Mouse (Mus musculus) limb, embryonic 10.5 days (tissue): ENCODE data around the gene Btbd11. TPM values are rescaled to one million over a fixed set of nuclear protein-coding genes. Genes with fewer than 3 reads are reported as not detected.
"Not testable (repeated sequence)": the region's sequence is repeated elsewhere in the genome, so short reads cannot be mapped to it uniquely, and the experiment has no call there.

Source experiments
- DNase-seq: peaks from one replicate; pipeline ENCODE4 v3.0.0-alpha.2; 2017; ENCODE audit warnings: low spot score
- H3K27ac ChIP-seq: fragments of 300-500 bp; sonication (generic); 2 replicates; pipeline ENCODE4 v1.5.1; 2016; ENCODE audit warnings: mild to moderate bottlenecking
- H3K27me3 ChIP-seq: fragments of 300-500 bp; sonication (generic); 2 replicates; pipeline ENCODE4 v1.6.1; 2016; ENCODE audit warnings: low read depth, mild to moderate bottlenecking; ENCODE audit not compliant: poor library complexity, severe bottlenecking
- H3K36me3 ChIP-seq: fragments of 300-500 bp; sonication (generic); 2 replicates; pipeline ENCODE4 v1.6.1; 2016; ENCODE audit warnings: mild to moderate bottlenecking, moderate library complexity
- H3K4me1 ChIP-seq: fragments of 300-500 bp; sonication (generic); 2 replicates; pipeline ENCODE4 v1.6.1; 2016
- H3K4me3 ChIP-seq: fragments of 300-500 bp; sonication (generic); 2 replicates; pipeline ENCODE4 v1.5.1; 2016; ENCODE audit warnings: mild to moderate bottlenecking, moderate library complexity
- H3K9me3 ChIP-seq: fragments of 300-500 bp; sonication (generic); replicated peaks from 2 replicates; pipeline ENCODE4 v1.6.1; 2016; ENCODE audit warnings: mild to moderate bottlenecking
- WGBS: fragments of 180-500 bp; shearing (Covaris S2); methylation state at CpG from one replicate; pipeline ENCODE4 v1.1.7; 2016; 5-methylcytosine and 5-hydroxymethylcytosine counted together
- polyA plus RNA-seq: library from polyadenylated mRNA; unstranded; fragments of >200 nt; fragmentation: Nextera tagmentation; extraction: Ambion mirVana; gene quantifications from 2 replicates; pipeline ENCODE4 v1.2.1, GENCODE M21; 2016

The Btbd11 gene
- polyA plus RNA-seq, 1 experiment from 2014 or later: 7.4 TPM

DNA sequence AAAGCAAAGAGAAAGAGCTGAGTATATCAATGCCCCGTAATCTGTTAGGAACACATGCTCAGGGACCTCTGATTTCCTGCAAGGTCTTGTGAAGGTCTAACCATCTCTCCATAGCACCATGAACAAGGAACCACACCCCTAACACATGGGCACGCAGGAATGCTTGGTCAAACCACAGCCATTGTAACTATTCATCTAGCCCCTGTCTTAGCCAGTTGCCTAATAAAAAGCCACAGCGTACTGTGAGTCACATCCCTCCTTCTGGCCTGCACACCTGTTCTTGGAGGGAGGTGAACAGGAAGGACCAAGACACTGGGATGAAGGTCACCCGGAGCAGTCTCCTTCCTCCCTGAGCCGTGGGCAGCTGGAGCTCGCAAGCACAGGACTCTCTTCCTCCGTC is 253.0 kb downstream of the Btbd11 start:
- Histone ChIP-seq H3K4me3 (no peak overlapping the region), H3K36me3 (no peaks in the 10 kb centered on the region), H3K9me3 (no peaks in the 10 kb centered on the region), H3K4me1 (0 out of 2 replicates have a peak, but pooled peaks cover 3% of the 10 kb centered on the region), H3K27me3 (no peaks in the 10 kb centered on the region), H3K27ac (no peak overlapping the region)
- no peak for DNase-seq
- WGBS: 90% methylated on average over 7 of the region's 7 CpGs

DNA sequence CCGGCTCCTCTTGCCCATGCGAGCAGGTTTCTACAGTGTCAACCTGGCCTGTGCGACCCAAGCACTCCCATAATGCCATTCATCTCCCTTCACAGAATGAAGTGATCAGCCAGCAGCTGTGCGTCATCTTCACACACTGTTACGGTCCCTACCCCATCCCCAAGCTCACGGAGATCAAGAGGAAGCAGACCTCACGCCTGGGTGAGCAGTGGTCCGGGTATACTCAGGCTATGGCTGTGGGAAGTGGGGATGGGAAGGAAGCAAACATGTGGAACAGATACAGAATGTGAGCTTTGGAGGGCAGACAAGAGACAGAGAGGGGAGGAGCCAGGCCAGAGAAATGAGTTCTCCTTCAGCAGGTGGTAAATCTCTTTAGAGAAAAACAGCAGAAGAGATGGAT is 253.8 kb downstream of the Btbd11 start:
- 82% methylated on average over 8 of the region's 8 CpGs for WGBS

DNA sequence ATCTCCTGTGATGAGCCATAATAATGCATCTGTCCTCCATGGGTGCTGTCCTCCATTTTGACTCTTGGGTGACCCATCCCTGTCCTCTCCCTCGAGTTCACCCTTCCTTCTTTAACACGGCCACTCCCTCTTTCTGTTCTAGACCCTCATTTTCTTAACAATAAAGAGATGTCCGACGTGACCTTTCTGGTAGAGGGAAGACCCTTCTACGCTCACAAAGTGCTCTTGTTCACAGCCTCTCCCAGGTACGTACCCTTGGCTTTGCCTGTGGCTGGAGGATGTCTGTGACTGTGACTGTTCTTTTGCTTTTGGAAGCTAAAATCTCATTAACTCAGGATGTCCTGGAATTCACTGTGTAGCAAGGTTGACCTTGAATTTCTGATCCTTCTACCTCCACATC is 258.7 kb downstream of the Btbd11 start:
- no peak overlapping the region for H3K4me3 ChIP-seq
- no peaks in the 10 kb centered on the region for H3K36me3 ChIP-seq
- no peaks in the 10 kb centered on the region for H3K9me3 ChIP-seq
- 87% methylated on average over 6 of the region's 6 CpGs for WGBS
- H3K27ac ChIP-seq: no peak overlapping the region
- DNase-seq: no peak
- no peaks in the 10 kb centered on the region for H3K4me1 ChIP-seq
- H3K27me3 ChIP-seq: no peaks in the 10 kb centered on the region

More for the DNA sequence above, 253.8 kb downstream of the Btbd11 start:
- Histone ChIP-seq H3K27me3 (no peaks in the 10 kb centered on the region), H3K9me3 (no peaks in the 10 kb centered on the region), H3K27ac (no peak overlapping the region), H3K36me3 (no peaks in the 10 kb centered on the region), H3K4me3 (no peak overlapping the region), H3K4me1 (0 out of 2 replicates have a peak, but pooled peaks cover 3% of the 10 kb centered on the region)
- DNase-seq: no peak

DNA sequence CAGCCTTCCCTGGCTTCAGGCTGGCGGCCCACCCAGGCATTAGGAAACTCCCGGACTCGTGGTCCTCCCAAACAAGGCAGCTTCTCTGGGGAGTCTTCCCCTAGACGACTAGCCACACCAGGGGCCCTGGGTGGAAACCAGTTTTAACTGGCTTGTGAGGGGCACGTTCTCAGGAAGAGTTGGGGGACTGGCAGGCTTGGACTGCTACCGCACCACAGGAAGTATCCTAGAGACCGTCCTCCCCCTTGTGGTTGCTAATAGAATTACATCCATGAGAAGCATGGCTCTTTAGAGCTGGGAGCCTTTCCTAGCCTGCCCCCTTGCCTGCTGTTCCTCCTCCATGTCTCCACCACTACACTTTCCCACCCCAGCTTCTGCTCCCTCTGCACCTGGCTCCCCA is 265.1 kb downstream of the Btbd11 start:
- Histone ChIP-seq H3K27me3 (no peaks in the 10 kb centered on the region), H3K27ac (peak overlapping the region; percentile 61), H3K9me3 (no peaks in the 10 kb centered on the region), H3K36me3 (no peaks in the 10 kb centered on the region), H3K4me3 (no peak overlapping the region), H3K4me1 (peaks cover 3% of the 10 kb centered on the region; the same call in 1 of the 2 replicates)
- DNase-seq: peak; percentile 58
- 35% methylated on average over 7 of the region's 7 CpGs for WGBS

DNA sequence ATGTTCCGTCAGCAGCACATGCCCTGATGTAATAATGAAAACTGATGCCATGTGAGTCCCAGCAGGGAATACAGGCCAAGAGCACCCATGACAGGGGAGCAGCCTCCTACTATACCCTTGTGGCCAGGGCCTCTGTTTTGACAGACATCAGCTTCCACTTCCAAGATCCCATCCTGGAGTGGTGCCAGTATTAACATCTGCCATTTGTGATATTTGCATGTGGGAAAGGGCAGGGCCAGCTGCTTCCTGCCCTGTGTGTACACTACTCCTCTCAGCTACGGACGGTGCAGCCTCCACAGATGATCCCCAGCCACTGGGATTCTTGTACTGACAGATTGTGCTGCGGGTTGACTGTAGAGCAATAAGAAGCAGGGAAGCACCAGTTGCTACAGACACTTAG is 269.3 kb downstream of the Btbd11 start:
- H3K27ac ChIP-seq: no peak overlapping the region
- WGBS: 82% methylated on average over 4 of the region's 4 CpGs
- DNase-seq: no peak

DNA sequence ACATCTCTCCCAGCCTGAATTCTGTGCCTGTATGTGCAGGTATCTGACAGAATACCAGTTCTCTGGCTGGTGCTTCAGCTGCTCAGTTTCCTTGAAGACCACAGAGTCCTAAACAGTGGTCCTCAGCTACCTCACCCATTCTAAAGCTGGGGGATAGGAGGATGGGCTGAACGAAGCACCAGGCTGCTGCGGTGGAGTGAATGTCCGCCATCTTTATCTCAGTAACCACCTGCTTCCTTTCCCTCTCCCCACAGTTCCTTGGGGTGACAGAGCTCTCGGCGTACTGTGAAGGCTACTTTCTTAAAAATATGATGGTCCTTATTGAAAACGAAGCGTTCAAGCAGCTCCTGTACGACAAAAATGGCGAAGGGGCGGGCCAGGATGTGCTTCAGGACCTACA is 271.3 kb downstream of the Btbd11 start:
- DNase-seq: no peak
- H3K4me3 ChIP-seq: no peak overlapping the region

More for the DNA sequence above, 269.3 kb downstream of the Btbd11 start:
- no peaks in the 10 kb centered on the region for H3K27me3 ChIP-seq
- H3K4me3 ChIP-seq: no peak overlapping the region
- no peaks in the 10 kb centered on the region for H3K9me3 ChIP-seq
- H3K4me1 ChIP-seq: peaks cover 3% of the 10 kb centered on the region; the same call in 1 of the 2 replicates
- H3K36me3 ChIP-seq: no peaks in the 10 kb centered on the region

DNA sequence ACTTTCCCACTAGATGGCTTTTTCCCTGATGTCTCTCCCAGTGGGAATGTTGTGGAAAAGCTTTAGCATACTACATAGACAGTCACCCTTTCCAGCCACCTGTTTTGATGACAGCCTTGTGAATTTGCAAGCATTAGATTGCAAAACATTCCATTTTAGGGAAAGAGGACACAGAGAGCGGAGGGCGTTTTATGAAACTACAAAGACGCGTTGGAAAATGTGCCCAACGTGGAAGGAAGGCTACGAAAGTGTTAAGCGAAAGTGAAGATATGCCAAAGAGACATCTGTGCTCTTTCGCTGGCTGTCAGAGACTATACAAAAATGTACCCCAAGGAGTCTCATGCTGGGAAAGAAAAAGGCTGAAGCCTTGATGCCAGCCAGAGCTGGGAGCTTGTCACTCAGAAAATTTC is 286.9 kb downstream of the Btbd11 start:
- no peaks in the 10 kb centered on the region for H3K9me3 ChIP-seq
- no peaks in the 10 kb centered on the region for H3K36me3 ChIP-seq
- no peak overlapping the region for H3K4me3 ChIP-seq
- DNase-seq: no peak
- H3K27ac ChIP-seq: no peak overlapping the region
- H3K27me3 ChIP-seq: no peaks in the 10 kb centered on the region
- WGBS: 91% methylated on average over 8 of the region's 8 CpGs
- no peaks in the 10 kb centered on the region for H3K4me1 ChIP-seq

More for the DNA sequence above, 271.3 kb downstream of the Btbd11 start:
- 91% methylated on average over 10 of the region's 10 CpGs for WGBS
- no peak overlapping the region for H3K27ac ChIP-seq
- H3K4me1 ChIP-seq: no peaks in the 10 kb centered on the region
- no peaks in the 10 kb centered on the region for H3K27me3 ChIP-seq
- H3K9me3 ChIP-seq: no peaks in the 10 kb centered on the region
- no peaks in the 10 kb centered on the region for H3K36me3 ChIP-seq

DNA sequence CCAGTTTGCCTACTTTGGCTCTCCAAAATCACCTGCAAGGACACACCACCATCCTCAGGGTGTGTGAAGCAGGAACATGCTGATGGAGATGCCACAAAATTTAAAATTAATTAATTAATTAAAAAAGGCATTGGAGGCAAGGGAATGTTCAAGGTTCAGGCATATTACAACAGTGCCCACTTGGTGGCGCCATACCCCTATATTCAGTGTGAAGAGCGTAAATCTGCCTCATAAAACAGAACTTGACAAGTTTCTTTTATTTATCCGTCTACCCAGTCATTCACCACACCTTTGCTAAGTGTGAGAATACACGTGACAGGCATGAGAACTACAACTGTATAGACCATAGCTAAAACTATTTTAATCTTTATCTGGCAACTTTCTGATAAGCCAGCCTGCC is 292.0 kb downstream of the Btbd11 start:
- Histone ChIP-seq H3K36me3 (no peaks in the 10 kb centered on the region), H3K27me3 (no peaks in the 10 kb centered on the region), H3K4me1 (no peaks in the 10 kb centered on the region), H3K9me3 (no peaks in the 10 kb centered on the region), H3K4me3 (no peak overlapping the region), H3K27ac (no peak overlapping the region)
- DNase-seq: peak; percentile 50
- 32% methylated on average over 4 of the region's 4 CpGs for WGBS

DNA sequence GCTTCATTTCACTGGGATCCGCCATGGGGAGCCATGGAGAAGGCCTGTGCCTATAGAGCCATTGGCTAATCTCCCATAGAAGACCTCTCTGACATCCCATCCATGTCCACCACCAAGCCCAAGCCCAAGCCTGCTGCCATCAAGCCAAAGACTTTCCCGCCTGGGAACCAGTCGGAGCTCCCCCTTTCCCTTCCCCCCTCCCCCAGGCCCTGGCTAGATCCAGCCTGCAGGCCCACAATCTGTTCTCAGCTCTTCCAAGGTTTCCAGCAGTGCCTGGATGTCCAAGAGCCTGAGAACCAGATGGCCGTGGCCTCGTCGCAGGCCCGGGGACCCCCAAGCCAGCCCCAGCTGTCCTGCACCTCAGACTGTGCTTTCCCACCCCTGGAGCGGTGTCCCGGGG is 295.8 kb downstream of the Btbd11 start:
- Histone ChIP-seq H3K9me3 (no peaks in the 10 kb centered on the region), H3K27me3 (no peaks in the 10 kb centered on the region)
- 90% methylated on average over 9 of the region's 9 CpGs for WGBS

DNA sequence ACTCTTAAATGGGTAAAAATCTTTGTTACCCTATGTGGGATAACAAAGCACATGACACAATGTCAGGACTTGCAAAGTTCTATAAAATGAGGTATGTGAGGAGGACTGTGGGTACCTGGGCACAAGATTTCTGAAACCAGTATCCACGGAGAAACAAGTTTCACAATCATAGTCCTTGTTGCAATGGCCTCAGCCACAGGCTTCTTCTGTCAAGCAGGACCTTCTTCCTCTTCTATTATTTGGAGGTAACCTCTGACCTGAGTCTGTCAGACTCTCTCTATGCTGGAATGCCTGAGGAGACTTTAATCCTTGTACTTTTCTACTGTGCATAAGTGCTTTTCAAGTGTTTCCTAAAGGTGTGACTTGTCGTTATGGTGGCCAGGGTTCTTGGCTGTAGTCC is 307.8 kb downstream of the Btbd11 start:
- H3K27ac ChIP-seq, H3K4me3 ChIP-seq, H3K9me3 ChIP-seq, DNase-seq, H3K27me3 ChIP-seq, H3K36me3 ChIP-seq, H3K4me1 ChIP-seq: not testable (repeated sequence)
- 83% methylated on average over 2 of the region's 2 CpGs for WGBS

More for the DNA sequence above, 295.8 kb downstream of the Btbd11 start:
- no peaks in the 10 kb centered on the region for H3K36me3 ChIP-seq
- H3K4me1 ChIP-seq: no peaks in the 10 kb centered on the region
- H3K4me3 ChIP-seq: no peak overlapping the region
- H3K27ac ChIP-seq: no peak overlapping the region
- no peak for DNase-seq

DNA sequence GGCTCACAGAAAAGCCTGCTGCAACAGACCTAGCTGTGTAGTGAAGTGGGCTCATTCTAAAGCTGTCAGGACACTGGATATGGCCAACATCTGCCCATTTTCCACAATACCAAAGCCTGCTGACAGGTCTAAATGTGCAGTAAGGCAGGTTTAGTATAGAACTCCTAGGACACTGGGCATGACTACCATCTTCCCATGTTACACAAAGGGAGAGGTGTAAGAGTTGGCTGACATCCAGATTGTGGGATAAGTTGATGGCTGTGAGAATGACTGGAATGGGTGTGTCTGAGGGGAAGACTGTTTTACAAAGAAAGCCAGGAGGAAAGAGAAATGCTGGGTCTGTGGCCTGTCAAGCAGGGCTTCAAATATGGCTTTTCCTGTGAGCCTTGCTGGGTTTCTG is 313.1 kb downstream of the Btbd11 start:
- Histone ChIP-seq H3K9me3 (no peaks in the 10 kb centered on the region), H3K27me3 (no peaks in the 10 kb centered on the region), H3K4me3 (no peak overlapping the region), H3K27ac (no peak overlapping the region), H3K36me3 (no peaks in the 10 kb centered on the region), H3K4me1 (no peaks in the 10 kb centered on the region)
- no peak for DNase-seq

DNA sequence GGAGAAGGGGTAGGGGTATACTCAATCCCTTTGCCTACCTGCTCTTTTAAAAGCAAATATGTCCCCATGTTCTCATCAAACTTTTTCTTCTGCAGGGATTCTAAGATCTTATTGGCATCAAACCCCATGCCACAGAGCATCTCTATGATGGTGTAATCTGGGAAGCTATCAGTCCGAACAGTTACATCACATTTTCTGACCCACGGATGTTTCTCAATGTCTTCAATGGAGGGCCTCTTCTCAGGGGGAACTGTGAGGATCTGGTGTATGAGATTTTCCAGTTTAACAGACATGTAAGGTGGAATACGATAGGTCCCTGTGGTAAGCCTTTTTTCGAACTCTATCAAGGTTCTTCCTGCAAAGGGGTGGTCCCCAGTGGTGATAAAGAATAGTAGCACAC is 323.2 kb downstream of the Btbd11 start:
- H3K27me3 ChIP-seq, H3K27ac ChIP-seq, H3K4me3 ChIP-seq, DNase-seq, H3K4me1 ChIP-seq, H3K36me3 ChIP-seq, H3K9me3 ChIP-seq: not testable (repeated sequence)
- 94% methylated on average over 4 of the region's 4 CpGs for WGBS
